Mouse (Mus musculus) heart, postnatal 0 days (tissue): Measurements from ENCODE around the gene St8sia4.

Source experiments
- CTCF ChIP-seq: IDR thresholded peaks from 2 replicates; pipeline ENCODE4 v1.5.1; 2016; ENCODE audit warnings: antibody characterized with exemption, control low read depth, low read depth
- EP300 ChIP-seq: IDR thresholded peaks from 2 replicates; pipeline ENCODE4 v1.6.1; 2016; ENCODE audit warnings: antibody characterized with exemption, low read depth

DNA sequence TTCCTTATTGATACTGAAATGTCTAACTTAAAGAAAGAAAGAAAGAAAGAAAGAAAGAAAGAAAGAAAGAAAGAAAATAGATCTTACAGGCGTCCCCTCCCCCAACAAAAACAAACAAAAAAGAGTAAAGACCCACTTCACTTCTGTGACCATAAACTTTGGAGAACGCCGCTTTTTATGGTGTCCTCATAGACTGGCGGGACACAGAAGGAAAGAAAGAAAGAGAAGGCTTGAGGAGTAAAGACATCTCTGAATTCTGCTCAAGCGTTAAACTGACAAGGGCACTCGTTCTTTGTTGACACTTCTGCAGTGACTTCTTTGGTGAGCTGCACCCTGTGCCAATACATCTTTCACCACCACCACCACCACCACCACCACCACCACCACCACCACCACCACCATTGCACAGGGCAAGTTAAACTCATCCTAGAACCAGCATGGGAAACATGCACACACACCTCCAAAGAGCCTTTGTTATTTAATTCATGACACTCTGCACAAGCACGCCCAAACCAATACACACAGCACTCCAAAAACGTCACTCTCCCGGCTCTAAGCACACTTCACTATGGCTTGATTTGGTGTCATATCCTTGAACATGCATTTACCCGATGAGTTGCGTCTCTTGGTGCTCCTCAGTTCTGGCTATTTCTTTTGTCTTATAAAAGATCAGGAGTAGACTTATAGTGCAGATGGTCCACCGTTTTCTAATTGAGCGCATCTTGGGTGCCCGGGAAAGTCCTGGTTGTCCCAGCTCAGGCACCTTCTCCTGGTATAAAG lies 640 bp downstream of the St8sia4 start:
- TF ChIP-seq CTCF, result no peak
- TF ChIP-seq EP300, result no peak
